Mouse (Mus musculus): ENCODE data around the gene Pax5. TPM values are rescaled to one million over a fixed set of nuclear protein-coding genes. Genes with fewer than 3 reads are reported as not detected.

The Pax5 gene
- polyA plus RNA-seq (2014; fragmentation: Illumina TruSeq; extraction: RNeasy Lipid Tissue Mini Kit (QIAGEN cat#74804); ENCODE audit: low read depth, low replicate concordance): 2.2 TPM

GRCm38 (mm10) chr4:44709740-44710700 lies at the start of gene Pax5:
Pax5 (minus strand) TSS chr4:44710487.

DNA sequence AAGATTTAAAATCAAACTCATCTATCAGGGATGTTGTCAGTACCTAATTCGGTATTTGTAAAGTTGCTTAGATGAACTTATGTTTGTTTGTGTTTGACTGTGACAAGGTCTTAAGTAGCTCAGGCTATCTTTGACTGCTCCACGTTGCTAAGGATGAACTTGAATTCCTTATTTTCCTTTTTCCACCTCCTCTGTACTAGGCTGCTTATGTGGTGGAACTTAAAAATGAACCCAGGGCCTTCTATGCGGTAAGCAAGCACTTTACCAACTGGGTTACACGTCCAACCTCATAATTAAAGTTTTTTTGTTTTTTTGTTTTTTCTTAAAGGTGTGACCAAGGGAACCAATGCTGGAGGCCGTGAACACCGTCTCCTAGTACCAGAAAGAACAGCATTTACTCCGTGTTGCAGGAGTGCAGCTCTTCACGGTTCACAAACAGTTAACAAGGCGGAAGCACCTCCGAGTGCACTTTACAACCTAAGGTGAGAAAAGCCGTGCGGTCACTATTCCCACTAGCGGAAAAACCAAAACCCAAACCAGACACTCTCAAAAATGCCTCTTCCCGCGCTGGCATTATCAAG lies 45.4 kb upstream of the Pax5 start, which contains the start of gene Zcchc7:
Gene Zcchc7, plus strand, starts transcription at position 325 of the 581 bp plus-strand sequence.

Other genes with a start within 250 kb of the Pax5 start
- 170 TPM for gene Zcchc7, start 45.4 kb upstream of the Pax5 start, polyA plus RNA-seq (2014; fragmentation: Illumina TruSeq; extraction: RNeasy Lipid Tissue Mini Kit (QIAGEN cat#74804); ENCODE audit: low read depth, low replicate concordance)